Mouse (Mus musculus): Measurements from ENCODE around the gene Atf7. TPM values are rescaled to one million over a fixed set of nuclear protein-coding genes. Genes with fewer than 3 reads are reported as not detected.

The Atf7 gene
- total and polyA plus RNA-seq, 2 experiments from 2014 or later = 16.2 to 20.6 TPM

GRCm38 (mm10) chr15:102546677-102547427, 78.4 kb downstream of the Atf7 start:
- Histone ChIP-seq H3K9me3 (replicated peaks; ENCODE audit: control insufficient read depth, low read length) (no peaks in the 10 kb centered on the region), H3K4me2 (ENCODE audit: low read depth, low read length) (no peak overlapping the region), H3K27ac (ENCODE audit: low read depth) (peak overlapping the region; percentile 78), H3K4me3 (ENCODE audit: low read depth, low read length) (no peak overlapping the region), H3K27me3 (ENCODE audit: control insufficient read depth, insufficient read depth, low read length) (no peaks in the 10 kb centered on the region), H3K4me1 (ENCODE audit: control insufficient read depth, insufficient read depth) (peaks cover 3% of the 10 kb centered on the region; the same call in 1 of the 2 replicates), H3K9ac (replicated peaks; ENCODE audit: low read depth, low read length) (no peak overlapping the region), H3K36me3 (replicated peaks; ENCODE audit: control insufficient read depth, insufficient read depth, low read length) (peaks cover 64% of the 10 kb centered on the region)
- TF ChIP-seq CTCF (IDR thresholded peaks at IDR 0.05; ENCODE audit: low read depth) (no peak; the same call in 1 of the 2 replicates), EP300 (IDR thresholded peaks at IDR 0.05; ENCODE audit: low read depth) (no peak)
- 61% methylated on average over 3 of the region's 3 CpGs for WGBS
- DNase-seq (ENCODE audit: low spot score) = peak; percentile 89
- peak; percentile 84 for ATAC-seq (ENCODE audit: insufficient read depth, low read depth)

- no peaks in the 10 kb centered on the region for H3K27me3 ChIP-seq (ENCODE audit: control insufficient read depth, insufficient read depth, low read length)
- TF ChIP-seq EP300 (IDR thresholded peaks at IDR 0.05; ENCODE audit: low read depth) = no peak
- no peak for TF ChIP-seq CTCF (IDR thresholded peaks at IDR 0.05; ENCODE audit: low read depth)
- H3K9me3 ChIP-seq (replicated peaks; ENCODE audit: control insufficient read depth, low read length) = no peaks in the 10 kb centered on the region
- no peak overlapping the region for H3K4me2 ChIP-seq (ENCODE audit: low read depth, low read length)
- peaks cover 65% of the 10 kb centered on the region for H3K36me3 ChIP-seq (replicated peaks; ENCODE audit: control insufficient read depth, insufficient read depth, low read length)
- H3K4me1 ChIP-seq (ENCODE audit: control insufficient read depth, insufficient read depth) = peaks cover 3% of the 10 kb centered on the region; the same call in 1 of the 2 replicates
- WGBS = 90% methylated on average over 3 of the region's 3 CpGs
- H3K9ac ChIP-seq (replicated peaks; ENCODE audit: low read depth, low read length) = no peak overlapping the region
- H3K4me3 ChIP-seq (ENCODE audit: low read depth, low read length) = no peak overlapping the region
- DNase-seq (ENCODE audit: low spot score) = no peak
- 0 out of 2 replicates have a peak overlapping the region, but pooled peaks have one; percentile 78 for H3K27ac ChIP-seq (ENCODE audit: low read depth)
- no peak for ATAC-seq (ENCODE audit: insufficient read depth, low read depth)
These were observed 79.0 kb downstream of the Atf7 start for GRCm38 (mm10) chr15:102546246-102546645.

GRCm38 (mm10) chr15:102544801-102545200, 80.5 kb downstream of the Atf7 start:
- WGBS = 87% methylated on average over 4 of the region's 4 CpGs
- Histone ChIP-seq H3K27me3 (ENCODE audit: control insufficient read depth, insufficient read depth, low read length) (no peaks in the 10 kb centered on the region), H3K36me3 (replicated peaks; ENCODE audit: control insufficient read depth, insufficient read depth, low read length) (peaks cover 74% of the 10 kb centered on the region), H3K9ac (replicated peaks; ENCODE audit: low read depth, low read length) (no peak overlapping the region), H3K4me1 (ENCODE audit: control insufficient read depth, insufficient read depth) (peaks cover 3% of the 10 kb centered on the region; the same call in 1 of the 2 replicates), H3K9me3 (replicated peaks; ENCODE audit: control insufficient read depth, low read length) (no peaks in the 10 kb centered on the region), H3K4me2 (ENCODE audit: low read depth, low read length) (no peak overlapping the region), H3K27ac (ENCODE audit: low read depth) (no peak overlapping the region), H3K4me3 (ENCODE audit: low read depth, low read length) (no peak overlapping the region)
- ATAC-seq (ENCODE audit: insufficient read depth, low read depth) (no peak), DNase-seq (ENCODE audit: low spot score) (no peak)
- no peak for TF ChIP-seq EP300 (IDR thresholded peaks at IDR 0.05; ENCODE audit: low read depth)
- TF ChIP-seq CTCF (IDR thresholded peaks at IDR 0.05; ENCODE audit: low read depth) = no peak

- TF ChIP-seq CTCF (IDR thresholded peaks at IDR 0.05; ENCODE audit: low read depth) (no peak), EP300 (IDR thresholded peaks at IDR 0.05; ENCODE audit: low read depth) (no peak)
- no peak for DNase-seq (ENCODE audit: low spot score)
- ATAC-seq (ENCODE audit: insufficient read depth, low read depth) = no peak
- no peaks in the 10 kb centered on the region for H3K4me1 ChIP-seq (ENCODE audit: control insufficient read depth, insufficient read depth)
- H3K9me3 ChIP-seq (replicated peaks; ENCODE audit: control insufficient read depth, low read length) = no peaks in the 10 kb centered on the region
- no peak overlapping the region for H3K9ac ChIP-seq (replicated peaks; ENCODE audit: low read depth, low read length)
- H3K36me3 ChIP-seq (replicated peaks; ENCODE audit: control insufficient read depth, insufficient read depth, low read length) = peaks cover 84% of the 10 kb centered on the region
- H3K4me3 ChIP-seq (ENCODE audit: low read depth, low read length) = no peak overlapping the region
- 89% methylated on average over 7 of the region's 7 CpGs for WGBS
- H3K4me2 ChIP-seq (ENCODE audit: low read depth, low read length) = no peak overlapping the region
- H3K27me3 ChIP-seq (ENCODE audit: control insufficient read depth, insufficient read depth, low read length) = no peaks in the 10 kb centered on the region
- no peak overlapping the region for H3K27ac ChIP-seq (ENCODE audit: low read depth)
These were observed 91.3 kb downstream of the Atf7 start for GRCm38 (mm10) chr15:102533926-102534325.

- no peak overlapping the region for H3K4me2 ChIP-seq (ENCODE audit: low read depth, low read length)
- no peak overlapping the region for H3K9ac ChIP-seq (replicated peaks; ENCODE audit: low read depth, low read length)
- TF ChIP-seq EP300 (IDR thresholded peaks at IDR 0.05; ENCODE audit: low read depth) = no peak
- TF ChIP-seq CTCF (IDR thresholded peaks at IDR 0.05; ENCODE audit: low read depth) = no peak
- H3K4me3 ChIP-seq (ENCODE audit: low read depth, low read length) = no peak overlapping the region
- H3K27ac ChIP-seq (ENCODE audit: low read depth) = no peak overlapping the region
- H3K27me3 ChIP-seq (ENCODE audit: control insufficient read depth, insufficient read depth, low read length) = no peaks in the 10 kb centered on the region
- H3K4me1 ChIP-seq (ENCODE audit: control insufficient read depth, insufficient read depth) = no peaks in the 10 kb centered on the region
- DNase-seq (ENCODE audit: low spot score) = no peak
- 89% methylated on average over 3 of the region's 3 CpGs for WGBS
- no peaks in the 10 kb centered on the region for H3K9me3 ChIP-seq (replicated peaks; ENCODE audit: control insufficient read depth, low read length)
- ATAC-seq (ENCODE audit: insufficient read depth, low read depth) = no peak
- peaks cover 92% of the 10 kb centered on the region for H3K36me3 ChIP-seq (replicated peaks; ENCODE audit: control insufficient read depth, insufficient read depth, low read length)
These were observed 93.0 kb downstream of the Atf7 start for GRCm38 (mm10) chr15:102532106-102532900.

Data from heart, postnatal 0 days (tissue).